Mouse (Mus musculus): ENCODE results near the gene Ammecr1. TPM values are rescaled to one million over a fixed set of nuclear protein-coding genes. Genes with fewer than 3 reads are reported as not detected.

The Ammecr1 gene
- total and polyA plus RNA-seq, 3 experiments, result 3.1 to 7.1 (median 5.4) TPM

GRCm38 (mm10) chrX:142984170-142984569 is 17.6 kb upstream of the Ammecr1 start:
- H3K9ac ChIP-seq (ENCODE audit: insufficient read depth, low read depth), result no peak overlapping the region
- H3K36me3 ChIP-seq (replicated peaks in 1 of 2; ENCODE audit: control insufficient read depth in 1 of 2, insufficient read depth in 1 of 2, low read length in 1 of 2), result no peaks in the 10 kb centered on the region
- H3K9me3 ChIP-seq (replicated peaks; ENCODE audit: low read length), result no peaks in the 10 kb centered on the region
- TF ChIP-seq MXI1 (IDR thresholded peaks at IDR 0.05; ENCODE audit: low read depth, low read length), result no peak
- no peak for TF ChIP-seq JUN (IDR thresholded peaks at IDR 0.05; ENCODE audit: insufficient read depth, low read depth, low read length)
- TF ChIP-seq KAT2A (IDR thresholded peaks at IDR 0.05; ENCODE audit: insufficient replicate concordance, low read length), result no peak
- TF ChIP-seq CHD1 (IDR thresholded peaks at IDR 0.05; ENCODE audit: low read depth, low read length), result no peak
- TF ChIP-seq NRF1 (IDR thresholded peaks at IDR 0.05; ENCODE audit: low read depth, low read length), result no peak
- no peak for TF ChIP-seq POLR2AphosphoS2 (IDR thresholded peaks at IDR 0.05; ENCODE audit: low read depth, low read length)
- no peak for TF ChIP-seq MAZ (IDR thresholded peaks at IDR 0.05; ENCODE audit: low read depth, low read length)
- TF ChIP-seq PAX5 (IDR thresholded peaks at IDR 0.05; ENCODE audit: low read length), result no peak
- TF ChIP-seq USF2 (conservative IDR thresholded peaks at IDR 0.05; ENCODE audit: low read depth, low read length), result no peak
- no peak for TF ChIP-seq BHLHE40 (IDR thresholded peaks at IDR 0.05; ENCODE audit: low read depth, low read length)
- TF ChIP-seq MEF2A (IDR thresholded peaks at IDR 0.05; ENCODE audit: borderline replicate concordance, low read depth, low read length), result no peak
- TF ChIP-seq ZKSCAN1 (IDR thresholded peaks at IDR 0.05; ENCODE audit: borderline replicate concordance, low read depth, low read length), result no peak
- no peak for TF ChIP-seq MYC (IDR thresholded peaks at IDR 0.05; ENCODE audit: low read depth, low read length)
- no peak for TF ChIP-seq USF1 (IDR thresholded peaks at IDR 0.05; ENCODE audit: low read depth, low read length)
- TF ChIP-seq JUND (conservative IDR thresholded peaks at IDR 0.05; ENCODE audit: low read depth, low read length), result no peak
- TF ChIP-seq SMC3 (IDR thresholded peaks at IDR 0.05; ENCODE audit: low read depth, low read length), result no peak
- no peak for TF ChIP-seq CTCF (conservative IDR thresholded peaks at IDR 0.05 in 1 of 2, IDR thresholded peaks at IDR 0.05 in 1 of 2; ENCODE audit: low read depth in 2 of 2, low read length in 2 of 2)
- no peak for TF ChIP-seq SIN3A (IDR thresholded peaks at IDR 0.05; ENCODE audit: low read length)
- TF ChIP-seq RCOR1 (conservative IDR thresholded peaks at IDR 0.05; ENCODE audit: low read depth, low read length), result no peak
- TF ChIP-seq NELFE (IDR thresholded peaks at IDR 0.05; ENCODE audit: low read depth, low read length), result no peak
- no peaks in the 10 kb centered on the region for H3K27me3 ChIP-seq (replicated peaks)
- no peak for DNase-seq (ENCODE audit: extremely low read depth)
- H3K4me1 ChIP-seq (ENCODE audit: control insufficient read depth in 1 of 2, insufficient read depth in 2 of 2), result peaks cover 3 to 7% of the 10 kb centered on the region in 2 experiments; a peak in 3 of 4 replicates
- in situ Hi-C loops (cut with MboI; ENCODE audit: low pct_ligation_motif_present, low pct_unique_long_range_greater_than_20kb, low sequenced_read_pairs), result no loop called here
- no peak overlapping the region for H3K27ac ChIP-seq (ENCODE audit: insufficient read depth, low read depth)
- no peak overlapping the region for H3K4me2 ChIP-seq (ENCODE audit: insufficient read depth, low read depth, poor library complexity, severe bottlenecking)
- H3K79me2 ChIP-seq (replicated peaks; ENCODE audit: control insufficient read depth, extremely low read depth, insufficient read depth, poor library complexity, severe bottlenecking), result no peaks in the 10 kb centered on the region
- dilution Hi-C loops (cut with MboI; ENCODE audit: extremely low pct_ligation_motif_present, extremely low pct_unique_long_range_greater_than_20kb, low sequenced_read_pairs), result no loop called here
- no peak overlapping the region for H3K4me3 ChIP-seq (replicated peaks in 1 of 3; ENCODE audit: low read depth in 2 of 3, low read length in 2 of 3, poor library complexity in 1 of 3)

GRCm38 (mm10) chrX:142983638-142984037 is 17.1 kb upstream of the Ammecr1 start:
- no peak overlapping the region for H3K27ac ChIP-seq (ENCODE audit: insufficient read depth, low read depth)
- no peaks in the 10 kb centered on the region for H3K79me2 ChIP-seq (replicated peaks; ENCODE audit: control insufficient read depth, extremely low read depth, insufficient read depth, poor library complexity, severe bottlenecking)
- H3K4me3 ChIP-seq (replicated peaks in 1 of 3; ENCODE audit: low read depth in 2 of 3, low read length in 2 of 3, poor library complexity in 1 of 3), result no peak overlapping the region
- no peaks in the 10 kb centered on the region for H3K27me3 ChIP-seq (replicated peaks)
- no peak for DNase-seq (ENCODE audit: extremely low read depth)
- no peak overlapping the region for H3K9ac ChIP-seq (ENCODE audit: insufficient read depth, low read depth)
- no peak overlapping the region for H3K4me2 ChIP-seq (ENCODE audit: insufficient read depth, low read depth, poor library complexity, severe bottlenecking)
- no peaks in the 10 kb centered on the region for H3K9me3 ChIP-seq (replicated peaks; ENCODE audit: low read length)
- dilution Hi-C loops (cut with MboI; ENCODE audit: extremely low pct_ligation_motif_present, extremely low pct_unique_long_range_greater_than_20kb, low sequenced_read_pairs) (no loop called here), in situ Hi-C loops (cut with MboI; ENCODE audit: low pct_ligation_motif_present, low pct_unique_long_range_greater_than_20kb, low sequenced_read_pairs) (no loop called here)
- peaks cover 3 to 7% of the 10 kb centered on the region in 2 experiments; a peak in 3 of 4 replicates for H3K4me1 ChIP-seq (ENCODE audit: control insufficient read depth in 1 of 2, insufficient read depth in 2 of 2)
- TF ChIP-seq EP300 (IDR thresholded peaks at IDR 0.05; ENCODE audit: low read length) (no peak), HCFC1 (IDR thresholded peaks at IDR 0.05; ENCODE audit: low read depth, low read length) (no peak), MEF2A (IDR thresholded peaks at IDR 0.05; ENCODE audit: borderline replicate concordance, low read depth, low read length) (no peak), E2F4 (IDR thresholded peaks at IDR 0.05; ENCODE audit: insufficient replicate concordance, low read depth, low read length) (no peak), ZMIZ1 (IDR thresholded peaks at IDR 0.05; ENCODE audit: low read depth, low read length) (no peak), PAX5 (IDR thresholded peaks at IDR 0.05; ENCODE audit: low read length) (no peak), NRF1 (IDR thresholded peaks at IDR 0.05; ENCODE audit: low read depth, low read length) (no peak), SIN3A (IDR thresholded peaks at IDR 0.05; ENCODE audit: low read length) (no peak), RAD21 (IDR thresholded peaks at IDR 0.05; ENCODE audit: low read depth, low read length) (no peak), POLR2A (IDR thresholded peaks at IDR 0.05; ENCODE audit: low read depth, low read length) (no peak), UBTF (IDR thresholded peaks at IDR 0.05; ENCODE audit: low read depth, low read length) (no peak), ZKSCAN1 (IDR thresholded peaks at IDR 0.05; ENCODE audit: borderline replicate concordance, low read depth, low read length) (no peak), TBP (conservative IDR thresholded peaks at IDR 0.05; ENCODE audit: low read depth, low read length) (no peak), MAZ (IDR thresholded peaks at IDR 0.05; ENCODE audit: low read depth, low read length) (no peak), CHD1 (IDR thresholded peaks at IDR 0.05; ENCODE audit: low read depth, low read length) (no peak)
- H3K36me3 ChIP-seq (replicated peaks in 1 of 2; ENCODE audit: control insufficient read depth in 1 of 2, insufficient read depth in 1 of 2, low read length in 1 of 2), result no peaks in the 10 kb centered on the region

Data from CH12.LX (cell line).